12 mouse cellular contexts compared by ENCODE assay signal in genomic region chr3:127875059-127875458, GRCm38 (mm10).
"Had no signal": no experiment of that assay in that cellular context is flagged by ENCODE, and none has a peak within 500 bp of the region (broad histone marks: within the 10 kb centered on the region; RNA-seq: fewer than 3 reads in every experiment).

No protein-coding gene starts in this region.

- H3K9me3 ChIP-seq: limb, embryonic 12.5 days; midbrain, embryonic 13.5 days had no signal

- H3K9ac ChIP-seq: limb, embryonic 12.5 days; liver, embryonic 14.5 days; midbrain, embryonic 13.5 days had no signal

- H3K4me2 ChIP-seq: limb, embryonic 12.5 days; midbrain, embryonic 13.5 days had no signal

- H3K4me3 ChIP-seq: layer of hippocampus, adult 2 months; limb, embryonic 12.5 days; midbrain, embryonic 13.5 days had no signal

- H3K27me3 ChIP-seq: limb, embryonic 12.5 days; midbrain, embryonic 13.5 days had no signal

- H3K4me1 ChIP-seq: limb, embryonic 12.5 days; midbrain, embryonic 13.5 days had no signal

- H3K27ac ChIP-seq: layer of hippocampus, adult 2 months; limb, embryonic 12.5 days; liver, embryonic 14.5 days; midbrain, embryonic 13.5 days had no signal

- H3K36me3 ChIP-seq: limb, embryonic 12.5 days; midbrain, embryonic 13.5 days had no signal

- DNase-seq: kidney, adult 2 months; kidney, postnatal 25 days; liver; lung, adult 2 months; lung, postnatal 36 days; right cerebral cortex, postnatal 4 days; thymus, postnatal 36 days had no signal

- ATAC-seq: lung, postnatal 0 days; midbrain, embryonic 13.5 days had no signal
